Mouse (Mus musculus): Measurements from ENCODE around the gene Arpc3. TPM values are rescaled to one million over a fixed set of nuclear protein-coding genes. Genes with fewer than 3 reads are reported as not detected.

Arpc3 gene
- polyA plus RNA-seq, 1 experiment from 2014 or later, result 118 TPM

Other genes with a start within 250 kb of the Arpc3 start
- 237 and 248 TPM in 2 replicates for gene Ppp1cc, start 233.6 kb upstream of the Arpc3 start, polyA plus RNA-seq (2015; fragmentation: Nextera tagmentation; extraction: Ambion mirVana)
- gene Hvcn1, start 185.1 kb upstream of the Arpc3 start, polyA plus RNA-seq (2015; fragmentation: Nextera tagmentation; extraction: Ambion mirVana), result 3.8 and 5.7 TPM in 2 replicates
- gene Tctn1, start 127.4 kb upstream of the Arpc3 start, polyA plus RNA-seq (2015; fragmentation: Nextera tagmentation; extraction: Ambion mirVana), result 2.9 and 3.2 TPM in 2 replicates
- 15.0 and 15.5 TPM in 2 replicates for gene Pptc7, start 107.5 kb upstream of the Arpc3 start, polyA plus RNA-seq (2015; fragmentation: Nextera tagmentation; extraction: Ambion mirVana)
- 8.1 and 11.0 TPM in 2 replicates for gene Rad9b, start 37.6 kb upstream of the Arpc3 start, polyA plus RNA-seq (2015; fragmentation: Nextera tagmentation; extraction: Ambion mirVana)
- gene Vps29, start 37.5 kb upstream of the Arpc3 start, polyA plus RNA-seq (2015; fragmentation: Nextera tagmentation; extraction: Ambion mirVana), result 198 and 200 TPM in 2 replicates
- 51.3 and 68.6 TPM in 2 replicates for gene Gpn3, start 20.0 kb upstream of the Arpc3 start, polyA plus RNA-seq (2015; fragmentation: Nextera tagmentation; extraction: Ambion mirVana)
- 50.7 and 51.7 TPM in 2 replicates for gene Fam216a, start 19.5 kb upstream of the Arpc3 start, polyA plus RNA-seq (2015; fragmentation: Nextera tagmentation; extraction: Ambion mirVana)
- 39.4 and 40.2 TPM in 2 replicates for gene Anapc7, start 29.8 kb downstream of the Arpc3 start, polyA plus RNA-seq (2015; fragmentation: Nextera tagmentation; extraction: Ambion mirVana)
- 306 and 316 TPM in 2 replicates for gene Atp2a2, start 110.3 kb downstream of the Arpc3 start, polyA plus RNA-seq (2015; fragmentation: Nextera tagmentation; extraction: Ambion mirVana)
- gene Ift81, start 222.6 kb downstream of the Arpc3 start, polyA plus RNA-seq (2015; fragmentation: Nextera tagmentation; extraction: Ambion mirVana), result 30.6 and 33.1 TPM in 2 replicates